ENCODE assay signal across 8 mouse cellular contexts in genomic region chr13:56438211-56439075, GRCm38 (mm10). TPM values are rescaled to one million over a fixed set of nuclear protein-coding genes. Genes with fewer than 3 reads are reported as not detected.
DNase-seq lines count a peak whose midpoint lies in the region; ATAC-seq lines count a peak whose summit lies in the region.

Slc25a48 (plus strand) TSS chr13:56438355.

- 4% methylated on average over 51 of the region's 51 CpGs for WGBS in heart, embryonic 16.5 days

- H3K36me3 ChIP-seq in heart, embryonic 16.5 days (ENCODE audit: control insufficient read depth, insufficient read depth): no peaks in the 10 kb centered on the region

- no peak within 1 kb of the TSS for H3K27ac ChIP-seq in heart, embryonic 16.5 days (ENCODE audit: low read length)

- peaks cover 8% of the 10 kb centered on the region for H3K4me1 ChIP-seq in heart, embryonic 16.5 days (ENCODE audit: control insufficient read depth, insufficient read depth, low read length)

- DNase-seq in frontal cortex, postnatal 36 days (ENCODE audit: low spot score in 2 of 2): peak; percentile 6 to 14
- no peak for DNase-seq in frontal cortex, postnatal 10 days (ENCODE audit: low spot score in 2 of 2)
- peak; percentile 48 for DNase-seq in embryo, embryonic 10 days (ENCODE audit: low spot score)
- DNase-seq in kidney, postnatal 14 days: peak; percentile 72
- peak; percentile 23 for DNase-seq in lung, postnatal 25 days (ENCODE audit: low spot score)
- peak; percentile 45 for DNase-seq in urinary bladder, postnatal 25 days (ENCODE audit: low spot score)
- DNase-seq in T-cell, adult 2 months (ENCODE audit: low spot score): no peak

- peak within 1 kb of the TSS; percentile 71 for H3K4me2 ChIP-seq in heart, embryonic 16.5 days (ENCODE audit: low read depth, low read length)

- ATAC-seq in heart, embryonic 16.5 days (replicated peaks; ENCODE audit: extremely low read depth, insufficient read depth, low FRiP score): peak; percentile 58

- no peaks in the 10 kb centered on the region for H3K9me3 ChIP-seq in heart, embryonic 16.5 days (replicated peaks; ENCODE audit: control insufficient read depth, low read length)

- H3K27me3 ChIP-seq in heart, embryonic 16.5 days (ENCODE audit: control insufficient read depth, insufficient read depth, low read length): peaks cover 62% of the 10 kb centered on the region

- H3K9ac ChIP-seq in heart, embryonic 16.5 days (ENCODE audit: low read length): no peak within 1 kb of the TSS; the same call in 1 of the 2 replicates

- H3K4me3 ChIP-seq in heart, embryonic 16.5 days (ENCODE audit: low read length): peak within 1 kb of the TSS; percentile 45

RNA-seq across cellular contexts. Expression of gene Slc25a48, which starts in this region (rescaled TPM):
- 0.13 TPM in 1 of 2 replicates, not detected in the other for polyA plus RNA-seq in heart, embryonic 16.5 days (2015; fragmentation: Nextera tagmentation; extraction: Ambion mirVana)

Comparison
In these comparisons a context has a peak if more than half of its experiments do, and no peak if none do; other contexts are left out.
1. DNase-seq: peak in frontal cortex, postnatal 36 days (2 of 2), embryo, embryonic 10 days (single experiment), kidney, postnatal 14 days (single experiment), lung, postnatal 25 days (single experiment) and urinary bladder, postnatal 25 days (single experiment); none in frontal cortex, postnatal 10 days (0 of 2) and T-cell, adult 2 months (single experiment).
2. Peak in ATAC-seq, H3K4me3 ChIP-seq and H3K4me2 ChIP-seq in heart, embryonic 16.5 days; RNA of the gene not detected or under 1 TPM.